Mouse (Mus musculus): ENCODE data around the gene Tmpo.

DNA sequence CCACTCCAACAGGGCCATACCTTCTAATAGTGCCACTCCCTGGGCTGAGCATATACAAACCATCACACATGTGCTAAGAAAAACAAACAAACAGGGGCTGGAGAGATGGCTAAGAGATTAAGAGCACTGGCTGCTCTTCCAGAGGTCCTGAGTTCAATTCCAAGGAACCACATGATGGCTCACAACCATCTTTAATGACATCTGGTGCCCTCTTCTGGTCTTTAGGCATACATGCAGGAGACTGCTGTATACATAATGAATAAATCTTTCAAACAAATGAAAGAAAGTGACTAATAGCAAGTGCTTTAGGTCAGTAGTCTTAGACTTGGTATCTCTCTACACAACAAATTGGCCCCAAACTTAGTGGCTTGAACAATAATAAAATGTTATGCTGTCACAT is 26.2 kb upstream of the Tmpo start:
- no peak for TF ChIP-seq CTCF (IDR thresholded peaks at IDR 0.05; ENCODE audit: low read depth, low read length)
- TF ChIP-seq POLR2A (IDR thresholded peaks at IDR 0.05; ENCODE audit: insufficient read depth, low read length): no peak
- TF ChIP-seq EP300 (IDR thresholded peaks at IDR 0.05; ENCODE audit: insufficient read depth, low read depth, low read length): no peak

Data from ES-Bruce4 (cell line).